Mouse (Mus musculus) kidney, adult 2 months (tissue): Measurements from ENCODE around the gene Prr15l. TPM values are rescaled to one million over a fixed set of nuclear protein-coding genes. Genes with fewer than 3 reads are reported as not detected.
A peak's percentile ranks its signal among the peaks of the same experiment; 100 is the strongest.

Experiments
- DNase-seq: peaks from one replicate; pipeline ENCODE4 v3.0.0; 2021
- H3K27ac ChIP-seq: fragments of 200-500 bp; 2 replicates; pipeline ENCODE4 v1.5.1; 2012; ENCODE audit warnings: low read depth, low read length, control low read depth, inconsistent platforms; ENCODE audit not compliant: insufficient read depth
- H3K27me3 ChIP-seq: fragments of 200-500 bp; replicated peaks from 2 replicates; pipeline ENCODE4 v1.6.1; 2012; ENCODE audit warnings: mild to moderate bottlenecking, moderate library complexity, low read length, inconsistent platforms; ENCODE audit not compliant: control insufficient read depth, insufficient read depth
- H3K36me3 ChIP-seq: fragments of 200-500 bp; 2 replicates; pipeline ENCODE4 v1.6.1; 2012; ENCODE audit warnings: mild to moderate bottlenecking, moderate library complexity, low read length, inconsistent platforms; ENCODE audit not compliant: control insufficient read depth, insufficient read depth
- H3K4me1 ChIP-seq: fragments of 200-500 bp; 2 replicates; pipeline ENCODE4 v1.6.1; 2011; ENCODE audit warnings: low read length; ENCODE audit not compliant: control insufficient read depth, insufficient read depth
- H3K4me3 ChIP-seq: fragments of 200-500 bp; 2 replicates; pipeline ENCODE4 v1.5.1; 2011; ENCODE audit warnings: mild to moderate bottlenecking, low read depth, low read length, control low read depth; ENCODE audit not compliant: insufficient read depth
- CTCF ChIP-seq: fragments of 200-500 bp; conservative IDR thresholded peaks from 2 replicates; pipeline ENCODE4 v1.5.1; 2011; ENCODE audit warnings: low read depth, mild to moderate bottlenecking, control low read depth, low read length, moderate library complexity, mixed read lengths; ENCODE audit not compliant: insufficient read depth, insufficient read length
- POLR2A ChIP-seq: fragments of 200-500 bp; IDR thresholded peaks from one replicate; pipeline ENCODE4 v1.6.1; 2011; ENCODE audit warnings: low read depth, low read length, control low read depth
- WGBS: fragments of 180-500 bp; shearing (Covaris S2); methylation state at CpG from one replicate; pipeline ENCODE4 v1.1.7; 2018; 5-methylcytosine and 5-hydroxymethylcytosine counted together
- polyA plus RNA-seq: library from polyadenylated mRNA; depleted of rRNA; stranded (reverse); fragments of >200 nt; gene quantifications from 2 replicates; pipeline ENCODE4 v1.2.3, GENCODE M21; 2012

Gene Prr15l
- polyA plus RNA-seq, 1 experiment = 119 TPM

DNA sequence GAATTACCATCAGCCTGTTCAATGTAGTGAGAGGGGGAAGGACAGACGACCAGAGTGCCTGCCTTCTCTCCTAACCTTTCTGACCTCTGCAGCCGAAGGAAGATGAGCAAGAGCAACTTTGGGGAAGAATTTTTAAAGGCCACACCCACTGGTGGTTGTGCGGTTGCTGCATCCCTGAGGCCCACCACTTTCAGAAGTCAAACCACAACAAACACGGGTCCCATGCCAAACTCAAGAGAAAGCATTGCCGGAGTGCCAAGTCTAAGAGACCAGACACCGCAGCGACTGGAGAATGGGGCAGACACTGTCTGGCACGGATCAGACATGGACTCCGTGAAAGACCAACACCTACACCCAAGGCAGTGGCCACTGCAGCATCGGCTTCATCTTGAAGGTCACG, 3.0 kb upstream of the Prr15l start:
- Histone ChIP-seq H3K4me3 (no peak overlapping the region), H3K4me1 (peaks cover 6% of the 10 kb centered on the region; the same call in 1 of the 2 replicates), H3K27ac (no peak overlapping the region), H3K36me3 (no peaks in the 10 kb centered on the region), H3K27me3 (no peaks in the 10 kb centered on the region)
- 86% methylated on average over 11 of the region's 11 CpGs for WGBS
- TF ChIP-seq CTCF (no peak), POLR2A (no peak)
- no peak for DNase-seq

DNA sequence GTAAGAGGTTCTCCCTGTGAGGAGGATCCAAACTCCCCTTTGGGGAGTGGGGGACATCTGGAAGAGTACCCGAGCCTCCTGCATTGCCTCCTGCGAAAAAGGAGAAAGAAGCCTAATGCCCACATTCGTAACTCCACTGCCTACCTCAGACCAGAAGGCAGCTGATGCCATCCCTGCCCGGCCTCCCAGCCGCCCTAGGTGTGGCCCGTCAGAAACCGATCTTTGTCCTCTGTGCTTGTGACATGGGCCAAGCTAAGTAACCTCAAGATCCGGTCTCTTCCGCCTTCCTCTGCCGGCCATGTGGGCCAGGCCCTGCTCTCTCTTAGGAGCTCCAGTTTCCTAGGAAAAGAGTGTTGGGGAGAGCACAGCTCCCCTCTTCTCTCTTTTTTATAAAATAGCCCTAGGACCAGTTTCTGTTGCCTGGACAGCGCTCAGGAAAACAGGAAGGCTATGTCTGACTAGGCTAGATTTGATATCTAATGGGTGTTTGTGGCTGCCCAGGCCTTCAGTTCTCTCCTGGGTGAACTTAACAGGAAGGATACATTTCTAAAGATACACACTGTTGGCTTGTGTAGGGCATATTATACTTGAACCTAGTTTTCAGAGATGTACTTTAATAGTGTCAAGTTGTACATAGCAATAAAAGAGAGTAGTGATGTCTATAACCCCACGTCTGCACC, 2.3 kb upstream of the Prr15l start:
- TF ChIP-seq CTCF (no peak), POLR2A (no peak)
- no peak overlapping the region for H3K4me3 ChIP-seq
- peak overlapping the region; percentile 58; the same call in 1 of the 2 replicates for H3K27ac ChIP-seq
- H3K36me3 ChIP-seq = no peaks in the 10 kb centered on the region
- H3K4me1 ChIP-seq = peaks cover 6% of the 10 kb centered on the region; the same call in 1 of the 2 replicates
- peak; percentile 76 for DNase-seq
- H3K27me3 ChIP-seq = no peaks in the 10 kb centered on the region
- WGBS = 60% methylated on average over 12 of the region's 12 CpGs

DNA sequence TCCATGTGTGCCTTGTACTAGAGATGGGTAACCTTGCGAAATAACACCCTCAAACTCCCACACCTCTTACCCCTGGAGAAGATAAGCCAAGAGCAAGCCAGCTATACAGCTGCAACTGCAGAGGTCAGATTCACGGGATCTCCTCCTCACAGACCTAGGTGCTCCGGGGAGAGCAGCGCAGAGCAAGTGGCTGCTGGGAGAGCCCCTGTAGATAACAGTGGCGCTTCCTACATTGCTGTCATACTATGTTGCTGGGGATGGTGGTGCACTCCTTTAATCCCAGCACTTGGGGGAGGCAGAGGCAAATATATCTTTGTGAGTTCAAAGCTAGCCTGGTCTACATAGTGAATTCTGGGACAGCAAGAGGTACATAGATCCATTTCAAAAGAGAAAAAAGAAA, 1.3 kb upstream of the Prr15l start:
- TF ChIP-seq POLR2A = no peak
- no peak for TF ChIP-seq CTCF
- Histone ChIP-seq H3K27ac (no peak overlapping the region), H3K27me3 (no peaks in the 10 kb centered on the region), H3K4me1 (peaks cover 6% of the 10 kb centered on the region; the same call in 1 of the 2 replicates), H3K4me3 (no peak overlapping the region), H3K36me3 (no peaks in the 10 kb centered on the region)
- WGBS = 95% methylated on average over 5 of the region's 5 CpGs
- DNase-seq = no peak

- DNase-seq = peak; percentile 76
- H3K27ac ChIP-seq = peak overlapping the region; percentile 100
- no peaks in the 10 kb centered on the region for H3K27me3 ChIP-seq
- no peak for TF ChIP-seq CTCF
- TF ChIP-seq POLR2A = no peak
- peaks cover 15% of the 10 kb centered on the region for H3K4me1 ChIP-seq
- peak overlapping the region; percentile 85 for H3K4me3 ChIP-seq
- H3K36me3 ChIP-seq = no peaks in the 10 kb centered on the region; the same call in 1 of the 2 replicates
- 5% methylated on average over 5 of the region's 5 CpGs for WGBS
Measured at GRCm38 (mm10) chr11:96928691-96929090, 787 bp downstream of the Prr15l start.

DNA sequence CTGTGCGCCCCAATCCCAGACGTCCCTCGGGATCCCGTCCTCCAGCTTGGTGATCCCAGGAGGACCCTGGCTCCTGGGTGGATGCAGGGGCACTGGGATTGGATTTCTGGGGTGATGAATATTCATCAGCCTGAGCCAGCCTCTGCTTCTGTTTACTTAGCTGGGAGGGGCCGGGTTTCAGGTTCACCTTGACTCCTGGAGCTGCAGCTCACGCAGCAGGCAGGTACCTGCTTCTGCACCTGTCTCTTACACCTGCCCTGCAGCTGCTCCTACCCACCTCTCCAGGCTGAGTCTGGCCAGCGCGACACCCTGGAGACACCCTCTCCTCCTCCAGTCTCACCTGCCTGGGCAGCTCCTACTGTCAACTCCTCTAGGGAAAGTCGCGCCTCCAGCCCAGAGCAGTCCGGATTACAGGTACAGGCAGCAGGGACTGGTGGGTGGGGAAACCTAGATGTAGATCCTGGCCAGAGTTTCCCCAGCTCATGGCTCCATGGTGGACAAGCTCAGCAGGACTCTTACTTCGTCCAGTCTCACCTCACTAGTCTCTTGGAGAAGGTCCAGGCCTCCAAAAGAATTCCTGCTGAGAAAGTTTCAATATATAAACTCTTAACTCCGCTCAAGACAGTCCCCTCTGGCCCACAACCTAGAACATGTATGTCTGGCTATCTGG, 1.3 kb downstream of the Prr15l start:
- TF ChIP-seq POLR2A = peak; percentile 98
- TF ChIP-seq CTCF = no peak
- H3K27ac ChIP-seq = peak overlapping the region; percentile 100
- peaks cover 20% of the 10 kb centered on the region for H3K4me1 ChIP-seq
- peak; percentile 93 for DNase-seq
- peaks cover under 1% of the 10 kb centered on the region; the same call in 1 of the 2 replicates for H3K36me3 ChIP-seq
- H3K4me3 ChIP-seq = peak overlapping the region; percentile 85
- no peaks in the 10 kb centered on the region for H3K27me3 ChIP-seq
- WGBS = 12% methylated on average over 13 of the region's 13 CpGs

GRCm38 (mm10) chr11:96929766-96930331, 1.9 kb downstream of the Prr15l start:
- peak overlapping the region; percentile 85 for H3K4me3 ChIP-seq
- TF ChIP-seq POLR2A (peak; percentile 69), CTCF (no peak)
- 16% methylated on average over 9 of the region's 9 CpGs for WGBS
- H3K36me3 ChIP-seq = peaks cover 2% of the 10 kb centered on the region; the same call in 1 of the 2 replicates
- peak; percentile 89 for DNase-seq
- peak overlapping the region; percentile 100 for H3K27ac ChIP-seq
- peaks cover 20% of the 10 kb centered on the region for H3K4me1 ChIP-seq
- H3K27me3 ChIP-seq = no peaks in the 10 kb centered on the region
